Mouse (Mus musculus): ENCODE results near the gene Ercc6. TPM values are rescaled to one million over a fixed set of nuclear protein-coding genes. Genes with fewer than 3 reads are reported as not detected.

The Ercc6 gene
- polyA plus RNA-seq, 1 experiment from 2014 or later, result 16.0 TPM

DNA sequence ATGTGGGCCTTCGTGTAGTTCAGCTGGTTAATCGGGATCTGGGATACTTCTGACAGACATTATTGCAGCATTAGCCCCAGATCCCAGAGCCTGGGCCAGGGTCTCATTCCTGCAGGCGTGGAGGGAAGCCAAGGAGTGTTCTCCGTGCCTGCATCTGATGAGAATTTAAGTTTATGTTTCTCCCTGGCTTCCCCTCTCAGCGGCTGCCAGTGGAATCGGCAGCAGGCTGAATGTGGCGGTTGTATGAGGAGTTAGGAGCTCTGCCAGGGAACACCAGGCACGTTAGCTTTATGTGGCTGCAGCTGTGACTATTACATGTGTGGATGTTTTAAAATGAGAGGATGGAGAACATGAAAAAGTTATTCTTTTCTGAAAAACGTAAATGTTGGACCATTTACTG lies 23.4 kb downstream of the Ercc6 start:
- Histone ChIP-seq H3K4me2 (ENCODE audit: low read length) (no peak overlapping the region), H3K27me3 (replicated peaks; ENCODE audit: control insufficient read depth, insufficient read depth, low read length) (no peaks in the 10 kb centered on the region), H3K36me3 (ENCODE audit: control insufficient read depth, insufficient read depth, low read length) (peaks cover 26% of the 10 kb centered on the region), H3K4me1 (replicated peaks; ENCODE audit: control insufficient read depth, insufficient read depth, low read length) (no peaks in the 10 kb centered on the region), H3K4me3 (ENCODE audit: low read depth, low read length) (no peak overlapping the region), H3K9ac (ENCODE audit: low read length) (no peak overlapping the region), H3K9me3 (ENCODE audit: control insufficient read depth, low read length) (no peaks in the 10 kb centered on the region), H3K27ac (ENCODE audit: low read depth) (no peak overlapping the region)
- 51% methylated on average over 9 of the region's 9 CpGs for whole genome bisulfite sequencing
- no peak for ATAC-seq (replicated peaks; ENCODE audit: low FRiP score, low TSS enrichment, low read depth)
- DNase-seq (ENCODE audit: low spot score), result no peak

DNA sequence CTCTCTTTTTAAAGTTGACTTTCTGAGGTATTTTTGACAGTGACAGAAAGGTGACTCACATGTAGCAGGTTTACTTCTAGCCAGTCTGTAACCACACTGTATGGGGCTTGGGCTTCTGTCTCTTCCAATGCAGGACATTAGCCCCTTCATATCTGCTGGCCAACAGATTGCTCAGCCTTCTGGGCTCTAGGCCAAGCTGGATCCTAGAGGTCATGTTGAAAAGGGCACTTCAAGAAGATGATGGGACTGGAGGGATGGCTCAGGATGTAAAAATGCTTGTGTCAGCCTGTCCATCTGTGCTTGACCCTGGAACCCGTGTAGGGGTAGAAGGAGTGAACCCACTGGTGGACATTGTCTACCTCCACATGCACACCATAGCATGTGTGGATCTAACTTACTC lies 24.8 kb downstream of the Ercc6 start:
- DNase-seq (ENCODE audit: low spot score) (no peak), ATAC-seq (replicated peaks; ENCODE audit: low FRiP score, low TSS enrichment, low read depth) (no peak)
- no peak overlapping the region for H3K4me3 ChIP-seq (ENCODE audit: low read depth, low read length)
- peaks cover 36% of the 10 kb centered on the region for H3K36me3 ChIP-seq (ENCODE audit: control insufficient read depth, insufficient read depth, low read length)
- no peak overlapping the region for H3K9ac ChIP-seq (ENCODE audit: low read length)
- H3K4me1 ChIP-seq (replicated peaks; ENCODE audit: control insufficient read depth, insufficient read depth, low read length), result no peaks in the 10 kb centered on the region
- WGBS, result 88% methylated on average over 1 of the region's 1 CpGs
- H3K27me3 ChIP-seq (replicated peaks; ENCODE audit: control insufficient read depth, insufficient read depth, low read length), result no peaks in the 10 kb centered on the region
- H3K4me2 ChIP-seq (ENCODE audit: low read length), result no peak overlapping the region
- no peaks in the 10 kb centered on the region for H3K9me3 ChIP-seq (ENCODE audit: control insufficient read depth, low read length)
- no peak overlapping the region for H3K27ac ChIP-seq (ENCODE audit: low read depth)

DNA sequence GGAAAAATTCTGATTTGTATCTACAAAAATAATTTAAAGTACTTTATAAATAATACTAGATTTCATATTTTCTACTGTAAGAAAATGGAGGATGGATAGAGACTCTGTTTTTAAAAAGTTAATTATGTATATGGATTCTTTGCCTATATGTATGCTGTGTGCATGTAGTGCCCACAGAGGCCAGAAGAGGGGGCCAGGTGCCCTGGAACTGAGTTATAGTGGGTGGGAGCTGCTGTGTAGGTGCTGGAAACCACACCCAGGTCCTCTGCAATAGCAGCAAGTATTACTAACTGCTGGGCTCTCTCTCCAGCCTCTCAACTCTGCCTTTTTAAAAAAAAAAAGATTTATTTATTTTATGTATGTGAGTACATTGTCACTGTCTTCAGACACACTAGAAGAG lies 29.8 kb downstream of the Ercc6 start:
- peaks cover 21% of the 10 kb centered on the region for H3K36me3 ChIP-seq (ENCODE audit: control insufficient read depth, insufficient read depth, low read length)

GRCm38 (mm10) chr14:32546676-32547075 lies 33.4 kb downstream of the Ercc6 start:
- H3K4me3 ChIP-seq (ENCODE audit: low read depth, low read length), result no peak overlapping the region
- no peak overlapping the region for H3K27ac ChIP-seq (ENCODE audit: low read depth)
- no peaks in the 10 kb centered on the region for H3K9me3 ChIP-seq (ENCODE audit: control insufficient read depth, low read length)
- H3K27me3 ChIP-seq (replicated peaks; ENCODE audit: control insufficient read depth, insufficient read depth, low read length), result no peaks in the 10 kb centered on the region
- no peak for ATAC-seq (replicated peaks; ENCODE audit: low FRiP score, low TSS enrichment, low read depth)
- 66% methylated on average over 5 of the region's 5 CpGs for whole genome bisulfite sequencing
- peaks cover 37% of the 10 kb centered on the region for H3K36me3 ChIP-seq (ENCODE audit: control insufficient read depth, insufficient read depth, low read length)
- H3K9ac ChIP-seq (ENCODE audit: low read length), result no peak overlapping the region
- no peak overlapping the region for H3K4me2 ChIP-seq (ENCODE audit: low read length)
- no peak for DNase-seq (ENCODE audit: low spot score)
- no peaks in the 10 kb centered on the region; the same call in 1 of the 2 replicates for H3K4me1 ChIP-seq (replicated peaks; ENCODE audit: control insufficient read depth, insufficient read depth, low read length)

More for the DNA sequence above, 29.8 kb downstream of the Ercc6 start:
- Histone ChIP-seq H3K4me3 (ENCODE audit: low read depth, low read length) (no peak overlapping the region), H3K27ac (ENCODE audit: low read depth) (no peak overlapping the region), H3K9ac (ENCODE audit: low read length) (no peak overlapping the region), H3K4me2 (ENCODE audit: low read length) (no peak overlapping the region), H3K9me3 (ENCODE audit: control insufficient read depth, low read length) (no peaks in the 10 kb centered on the region), H3K27me3 (replicated peaks; ENCODE audit: control insufficient read depth, insufficient read depth, low read length) (no peaks in the 10 kb centered on the region), H3K4me1 (replicated peaks; ENCODE audit: control insufficient read depth, insufficient read depth, low read length) (no peaks in the 10 kb centered on the region; the same call in 1 of the 2 replicates)
- no peak for ATAC-seq (replicated peaks; ENCODE audit: low FRiP score, low TSS enrichment, low read depth)
- DNase-seq (ENCODE audit: low spot score), result no peak

DNA sequence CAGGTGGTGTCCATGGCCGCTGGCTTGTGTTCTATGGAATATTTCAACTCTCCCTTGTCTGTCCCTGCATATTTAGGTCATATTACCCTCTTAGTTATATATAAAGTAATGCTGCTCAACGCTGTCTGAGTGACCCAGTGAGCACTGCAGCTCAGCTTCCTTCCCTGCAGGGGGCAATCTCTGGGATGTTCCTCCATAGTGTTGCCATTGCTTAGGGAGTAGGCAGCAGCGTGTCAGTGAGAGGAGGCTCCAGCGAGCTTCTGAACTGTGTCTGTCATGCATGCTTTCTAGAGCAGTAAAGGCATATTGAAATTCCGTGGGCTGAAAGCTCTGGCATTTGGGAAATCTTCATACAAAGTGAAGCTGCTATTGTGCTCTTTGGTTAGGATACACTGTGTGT lies 38.5 kb downstream of the Ercc6 start:
- Histone ChIP-seq H3K4me2 (ENCODE audit: low read length) (no peak overlapping the region), H3K9ac (ENCODE audit: low read length) (no peak overlapping the region), H3K4me3 (ENCODE audit: low read depth, low read length) (no peak overlapping the region), H3K4me1 (replicated peaks; ENCODE audit: control insufficient read depth, insufficient read depth, low read length) (no peaks in the 10 kb centered on the region), H3K36me3 (ENCODE audit: control insufficient read depth, insufficient read depth, low read length) (peaks cover 44% of the 10 kb centered on the region), H3K9me3 (ENCODE audit: control insufficient read depth, low read length) (no peaks in the 10 kb centered on the region), H3K27me3 (replicated peaks; ENCODE audit: control insufficient read depth, insufficient read depth, low read length) (no peaks in the 10 kb centered on the region), H3K27ac (ENCODE audit: low read depth) (no peak overlapping the region)
- 81% methylated on average over 5 of the region's 5 CpGs for WGBS
- DNase-seq (ENCODE audit: low spot score) (no peak), ATAC-seq (replicated peaks; ENCODE audit: low FRiP score, low TSS enrichment, low read depth) (no peak)

- H3K4me3 ChIP-seq (ENCODE audit: low read depth, low read length), result no peak overlapping the region
- WGBS, result 83% methylated on average over 10 of the region's 10 CpGs
- H3K36me3 ChIP-seq (ENCODE audit: control insufficient read depth, insufficient read depth, low read length), result peaks cover 44% of the 10 kb centered on the region
- ATAC-seq (replicated peaks; ENCODE audit: low FRiP score, low TSS enrichment, low read depth), result no peak
- H3K4me1 ChIP-seq (replicated peaks; ENCODE audit: control insufficient read depth, insufficient read depth, low read length), result no peaks in the 10 kb centered on the region
- H3K4me2 ChIP-seq (ENCODE audit: low read length), result no peak overlapping the region
- no peak overlapping the region for H3K27ac ChIP-seq (ENCODE audit: low read depth)
- no peak for DNase-seq (ENCODE audit: low spot score)
- H3K9me3 ChIP-seq (ENCODE audit: control insufficient read depth, low read length), result no peaks in the 10 kb centered on the region
- H3K27me3 ChIP-seq (replicated peaks; ENCODE audit: control insufficient read depth, insufficient read depth, low read length), result no peaks in the 10 kb centered on the region
- no peak overlapping the region for H3K9ac ChIP-seq (ENCODE audit: low read length)
Measured at GRCm38 (mm10) chr14:32553198-32553903, 40.0 kb downstream of the Ercc6 start.

GRCm38 (mm10) chr14:32554860-32555526 lies 41.7 kb downstream of the Ercc6 start:
- Histone ChIP-seq H3K4me1 (replicated peaks; ENCODE audit: control insufficient read depth, insufficient read depth, low read length) (no peaks in the 10 kb centered on the region), H3K9ac (ENCODE audit: low read length) (no peak overlapping the region), H3K9me3 (ENCODE audit: control insufficient read depth, low read length) (no peaks in the 10 kb centered on the region), H3K36me3 (ENCODE audit: control insufficient read depth, insufficient read depth, low read length) (peaks cover 48% of the 10 kb centered on the region), H3K4me2 (ENCODE audit: low read length) (no peak overlapping the region), H3K27ac (ENCODE audit: low read depth) (no peak overlapping the region), H3K27me3 (replicated peaks; ENCODE audit: control insufficient read depth, insufficient read depth, low read length) (no peaks in the 10 kb centered on the region), H3K4me3 (ENCODE audit: low read depth, low read length) (no peak overlapping the region)
- DNase-seq (ENCODE audit: low spot score), result no peak
- 54% methylated on average over 8 of the region's 8 CpGs for WGBS
- no peak for ATAC-seq (replicated peaks; ENCODE audit: low FRiP score, low TSS enrichment, low read depth)

- no peak overlapping the region for H3K4me2 ChIP-seq (ENCODE audit: low read length)
- no peak overlapping the region for H3K9ac ChIP-seq (ENCODE audit: low read length)
- no peak overlapping the region for H3K27ac ChIP-seq (ENCODE audit: low read depth)
- H3K9me3 ChIP-seq (ENCODE audit: control insufficient read depth, low read length), result no peaks in the 10 kb centered on the region
- H3K4me1 ChIP-seq (replicated peaks; ENCODE audit: control insufficient read depth, insufficient read depth, low read length), result no peaks in the 10 kb centered on the region
- peaks cover 82% of the 10 kb centered on the region for H3K36me3 ChIP-seq (ENCODE audit: control insufficient read depth, insufficient read depth, low read length)
- H3K4me3 ChIP-seq (ENCODE audit: low read depth, low read length), result no peak overlapping the region
- H3K27me3 ChIP-seq (replicated peaks; ENCODE audit: control insufficient read depth, insufficient read depth, low read length), result no peaks in the 10 kb centered on the region
- DNase-seq (ENCODE audit: low spot score) (no peak), ATAC-seq (replicated peaks; ENCODE audit: low FRiP score, low TSS enrichment, low read depth) (no peak)
- WGBS, result 96% methylated on average over 3 of the region's 3 CpGs
Measured at GRCm38 (mm10) chr14:32561428-32561827, 48.1 kb downstream of the Ercc6 start.

GRCm38 (mm10) chr14:32563661-32564060 lies 50.3 kb downstream of the Ercc6 start:
- DNase-seq (ENCODE audit: low spot score), result no peak
- Histone ChIP-seq H3K36me3 (ENCODE audit: control insufficient read depth, insufficient read depth, low read length) (peaks cover 93% of the 10 kb centered on the region), H3K4me1 (replicated peaks; ENCODE audit: control insufficient read depth, insufficient read depth, low read length) (no peaks in the 10 kb centered on the region), H3K27me3 (replicated peaks; ENCODE audit: control insufficient read depth, insufficient read depth, low read length) (no peaks in the 10 kb centered on the region), H3K27ac (ENCODE audit: low read depth) (no peak overlapping the region), H3K4me2 (ENCODE audit: low read length) (no peak overlapping the region), H3K9ac (ENCODE audit: low read length) (no peak overlapping the region), H3K4me3 (ENCODE audit: low read depth, low read length) (no peak overlapping the region), H3K9me3 (ENCODE audit: control insufficient read depth, low read length) (no peaks in the 10 kb centered on the region)
- whole genome bisulfite sequencing, result 92% methylated on average over 6 of the region's 6 CpGs
- ATAC-seq (replicated peaks; ENCODE audit: low FRiP score, low TSS enrichment, low read depth), result no peak

All from intestine, embryonic 14.5 days (tissue).